Mouse (Mus musculus) intestine, embryonic 15.5 days (tissue): Measurements from ENCODE around the gene Sphk2. TPM values are rescaled to one million over a fixed set of nuclear protein-coding genes. Genes with fewer than 3 reads are reported as not detected.

Experiments
- ATAC-seq: fragments of 200-750 bp; cut with Nextera tagmentation; 2 replicates; pipeline ENCODE4 v1.8.0; 2017; ENCODE audit warnings: moderate TSS enrichment, moderate library complexity
- H3K27ac ChIP-seq: fragments of 300-500 bp; sonication (generic); 2 replicates; pipeline ENCODE4 v1.5.1; 2015; ENCODE audit warnings: mild to moderate bottlenecking, inconsistent platforms
- H3K27me3 ChIP-seq: fragments of 300-500 bp; sonication (generic); replicated peaks from 2 replicates; pipeline ENCODE4 v1.6.1; 2015; ENCODE audit warnings: inconsistent platforms
- H3K36me3 ChIP-seq: fragments of 300-500 bp; sonication (generic); 2 replicates; pipeline ENCODE4 v1.6.1; 2015; ENCODE audit warnings: inconsistent platforms
- H3K4me1 ChIP-seq: fragments of 300-500 bp; sonication (generic); replicated peaks from 2 replicates; pipeline ENCODE4 v1.6.1; 2015; ENCODE audit warnings: inconsistent platforms
- H3K4me2 ChIP-seq: fragments of 300-500 bp; sonication (generic); replicated peaks from 2 replicates; pipeline ENCODE4 v1.6.1; 2015; ENCODE audit warnings: mild to moderate bottlenecking, inconsistent platforms
- H3K4me3 ChIP-seq: fragments of 300-500 bp; sonication (generic); replicated peaks from 2 replicates; pipeline ENCODE4 v1.5.1; 2015; ENCODE audit warnings: inconsistent platforms
- H3K9ac ChIP-seq: fragments of 300-500 bp; sonication (generic); 2 replicates; pipeline ENCODE4 v1.6.1; 2015; ENCODE audit warnings: inconsistent platforms
- H3K9me3 ChIP-seq: fragments of 300-500 bp; sonication (generic); 2 replicates; pipeline ENCODE4 v1.6.1; 2016; ENCODE audit warnings: inconsistent platforms
- WGBS: fragments of 180-500 bp; shearing (Covaris S2); methylation state at CpG from one replicate; pipeline ENCODE4 v1.1.7; 2015; 5-methylcytosine and 5-hydroxymethylcytosine counted together
- polyA plus RNA-seq: library from polyadenylated mRNA; unstranded; fragments of >200 nt; fragmentation: Nextera tagmentation; extraction: Ambion mirVana; gene quantifications from 2 replicates; pipeline ENCODE4 v1.2.1, GENCODE M21; 2015

The Sphk2 gene
- polyA plus RNA-seq, 1 experiment from 2014 or later = 38.1 TPM

DNA sequence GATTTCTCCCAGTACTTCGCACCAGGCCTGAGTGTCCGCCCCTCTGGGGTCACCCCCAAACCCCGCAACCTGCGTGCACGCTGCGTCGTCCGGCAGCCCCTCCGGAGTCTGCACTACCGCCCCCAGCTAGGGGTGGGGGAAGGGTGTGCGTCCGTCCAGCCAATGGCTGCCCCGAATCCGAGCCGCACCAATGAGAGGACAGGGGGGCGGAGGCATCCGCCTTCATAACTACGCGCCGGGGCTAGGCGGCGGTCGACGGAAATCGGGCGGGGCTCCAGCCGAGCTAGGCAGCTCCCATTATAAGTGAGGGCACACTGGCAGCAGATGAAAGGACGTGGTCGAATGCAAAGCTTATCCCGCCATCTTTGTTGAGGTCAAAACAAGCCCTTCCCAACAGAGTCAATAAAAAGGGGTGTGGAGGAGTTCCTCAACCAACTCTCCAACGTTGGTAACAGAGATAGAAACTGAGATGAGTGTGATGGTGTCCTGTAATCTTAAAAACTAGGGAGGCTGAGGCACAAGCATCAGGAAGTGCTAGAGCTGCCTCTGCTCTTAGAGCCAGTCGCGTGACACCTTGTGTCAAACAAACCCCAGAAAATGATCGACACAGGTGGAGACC, 2.6 kb downstream of the Sphk2 start, which contains the start of gene Rpl18:
Gene Rpl18 (plus strand): TSS at position 368 of the 619 bp plus-strand sequence.
- WGBS = 5% methylated on average over 34 of the region's 34 CpGs
- peaks cover 59% of the 10 kb centered on the region for H3K4me1 ChIP-seq
- H3K9ac ChIP-seq = peak within 1 kb of the TSS; percentile 77
- no peaks in the 10 kb centered on the region for H3K9me3 ChIP-seq
- peak within 1 kb of the TSS; percentile 83 for H3K4me2 ChIP-seq
- peak within 1 kb of the TSS; percentile 95 for H3K27ac ChIP-seq
- no peaks in the 10 kb centered on the region for H3K27me3 ChIP-seq
- peak within 1 kb of the TSS; percentile 71 for H3K4me3 ChIP-seq
- H3K36me3 ChIP-seq = peaks cover 32% of the 10 kb centered on the region
- peak; percentile 89 for ATAC-seq

DNA sequence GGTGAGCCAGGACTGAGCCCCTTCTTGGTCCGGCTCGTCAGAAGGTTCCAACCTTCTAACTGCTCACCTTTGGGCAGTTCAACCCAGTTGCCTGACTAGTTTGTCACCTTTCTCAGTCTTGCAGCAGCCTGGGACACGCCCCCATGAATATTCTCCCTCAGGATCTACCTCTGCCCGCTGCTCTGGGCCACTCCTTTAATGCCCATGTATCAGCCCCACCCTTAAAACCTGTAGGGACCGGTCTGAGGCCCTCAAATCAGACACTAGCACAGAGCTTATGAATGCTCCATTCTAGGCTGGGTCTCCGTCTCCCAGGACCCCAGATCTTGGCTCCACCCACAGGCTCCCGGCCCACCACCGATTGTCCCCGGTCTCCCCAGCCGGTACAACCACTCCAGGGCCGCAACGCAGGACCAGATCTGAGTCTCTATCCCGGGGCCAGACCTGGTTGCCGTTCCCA, 3.1 kb downstream of the Sphk2 start:
- Histone ChIP-seq H3K27me3 (no peaks in the 10 kb centered on the region), H3K9ac (peak overlapping the region; percentile 72), H3K9me3 (no peaks in the 10 kb centered on the region), H3K4me3 (peak overlapping the region; percentile 71), H3K4me1 (peaks cover 59% of the 10 kb centered on the region), H3K4me2 (peak overlapping the region; percentile 83), H3K27ac (peak overlapping the region; percentile 95), H3K36me3 (peaks cover 27% of the 10 kb centered on the region)
- 5% methylated on average over 14 of the region's 14 CpGs for WGBS
- ATAC-seq = peak; percentile 77

DNA sequence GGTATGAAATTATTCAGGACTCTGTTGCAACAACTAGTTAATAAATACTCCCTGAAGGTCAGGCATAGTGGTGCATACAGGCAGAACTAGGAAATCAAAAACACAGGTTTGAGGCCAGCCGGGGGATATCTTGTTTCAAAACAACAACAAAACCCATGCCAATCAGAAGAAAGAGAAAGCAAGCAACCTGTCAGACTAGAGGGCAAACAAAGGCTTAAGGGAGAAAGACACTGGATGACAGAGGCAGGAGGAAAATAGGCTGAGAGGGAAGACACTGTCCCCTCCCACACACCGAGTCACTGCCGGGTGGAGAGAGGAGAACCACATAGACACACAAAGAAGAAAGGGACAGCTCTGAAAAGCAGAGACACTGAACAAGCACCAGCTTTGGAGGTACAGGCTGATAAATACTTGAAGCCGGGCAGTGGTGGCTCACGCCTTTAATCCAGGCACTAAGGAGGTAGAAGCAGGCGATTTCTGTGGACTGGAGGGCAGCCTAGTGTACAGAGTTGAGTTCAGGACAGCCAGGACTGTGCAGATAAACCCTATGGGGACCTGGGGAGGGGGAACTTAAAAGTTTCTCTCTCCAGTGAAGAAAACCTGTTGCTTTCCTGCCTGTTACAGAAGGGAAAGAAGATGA, 3.8 kb downstream of the Sphk2 start:
- Histone ChIP-seq H3K9me3 (no peaks in the 10 kb centered on the region), H3K27me3 (no peaks in the 10 kb centered on the region), H3K4me1 (peaks cover 57% of the 10 kb centered on the region), H3K9ac (peak overlapping the region; percentile 72), H3K36me3 (peaks cover 25% of the 10 kb centered on the region), H3K4me2 (peak overlapping the region; percentile 83), H3K4me3 (peak overlapping the region; percentile 71), H3K27ac (peak overlapping the region; percentile 95)
- 61% methylated on average over 6 of the region's 6 CpGs for WGBS
- no peak for ATAC-seq

DNA sequence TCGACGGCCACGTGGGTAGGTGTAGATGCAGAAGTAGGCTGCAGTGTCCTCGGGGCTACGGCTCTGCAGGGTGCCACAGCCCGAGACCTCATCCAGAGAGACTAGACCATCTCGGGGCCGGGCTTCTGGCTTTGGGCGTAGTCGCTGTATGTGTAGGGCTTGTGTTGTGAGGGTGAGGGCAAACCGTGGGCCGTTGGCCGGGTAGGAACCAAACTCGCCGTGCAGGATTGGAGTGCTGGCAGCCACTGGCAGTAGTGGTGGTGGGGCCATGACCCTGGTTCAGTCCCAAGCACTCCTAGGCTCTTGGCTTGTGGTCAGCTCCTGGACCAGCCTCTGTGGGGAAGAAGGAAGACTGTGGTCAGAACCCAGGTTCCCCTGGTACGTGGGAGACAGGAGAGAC, 4.4 kb downstream of the Sphk2 start:
- ATAC-seq = no peak
- H3K36me3 ChIP-seq = peaks cover 25% of the 10 kb centered on the region
- 84% methylated on average over 16 of the region's 16 CpGs for WGBS
- no peaks in the 10 kb centered on the region for H3K9me3 ChIP-seq
- peaks cover 59% of the 10 kb centered on the region for H3K4me1 ChIP-seq
- peak overlapping the region; percentile 71; the same call in 1 of the 2 replicates for H3K4me3 ChIP-seq
- H3K9ac ChIP-seq = peak overlapping the region; percentile 28; the same call in 1 of the 2 replicates
- H3K27me3 ChIP-seq = no peaks in the 10 kb centered on the region
- H3K4me2 ChIP-seq = peak overlapping the region; percentile 83
- peak overlapping the region; percentile 95 for H3K27ac ChIP-seq

DNA sequence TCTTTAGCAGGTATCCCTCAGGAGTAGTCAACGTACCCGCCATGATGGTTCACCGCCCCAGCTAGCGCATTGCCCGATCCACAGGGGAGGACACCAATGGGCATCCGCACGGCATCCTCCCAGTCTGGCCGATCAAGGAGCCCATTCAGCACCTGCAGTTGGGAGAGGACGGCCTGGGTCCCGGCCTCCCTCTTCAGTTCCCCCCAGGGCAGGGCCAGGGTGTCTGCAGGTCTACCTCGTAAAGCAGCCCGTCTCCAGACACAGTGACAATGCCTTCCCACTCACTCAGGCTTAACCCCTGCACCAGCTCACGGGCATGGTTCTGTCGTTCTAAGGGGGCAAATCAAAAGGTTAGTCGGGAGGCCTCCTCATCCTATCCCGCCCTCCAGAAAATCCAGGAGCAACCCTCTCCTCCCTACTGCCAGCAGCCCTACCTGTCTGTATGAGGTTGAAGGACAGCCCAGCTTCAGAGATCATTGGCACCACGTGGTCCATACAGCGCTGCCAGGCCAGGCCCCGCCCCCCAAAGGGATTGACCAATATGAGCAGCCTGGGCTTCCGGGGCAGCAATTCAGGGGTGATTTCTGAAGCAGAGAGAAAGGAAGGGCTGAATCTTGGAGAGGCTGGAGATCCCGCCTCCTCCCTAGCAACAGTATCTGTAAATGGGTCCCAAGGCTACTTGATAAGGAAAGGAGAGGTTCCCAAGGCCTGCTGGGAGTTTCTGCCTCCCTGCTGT, 5.6 kb downstream of the Sphk2 start:
- Histone ChIP-seq H3K27me3 (no peaks in the 10 kb centered on the region), H3K4me3 (no peak overlapping the region), H3K9ac (no peak overlapping the region), H3K27ac (peak overlapping the region; percentile 95; the same call in 1 of the 2 replicates), H3K4me1 (peaks cover 70% of the 10 kb centered on the region), H3K9me3 (no peaks in the 10 kb centered on the region), H3K36me3 (peaks cover 25% of the 10 kb centered on the region), H3K4me2 (peak overlapping the region; percentile 45)
- 76% methylated on average over 20 of the region's 21 CpGs for WGBS
- peak; percentile 47 for ATAC-seq

DNA sequence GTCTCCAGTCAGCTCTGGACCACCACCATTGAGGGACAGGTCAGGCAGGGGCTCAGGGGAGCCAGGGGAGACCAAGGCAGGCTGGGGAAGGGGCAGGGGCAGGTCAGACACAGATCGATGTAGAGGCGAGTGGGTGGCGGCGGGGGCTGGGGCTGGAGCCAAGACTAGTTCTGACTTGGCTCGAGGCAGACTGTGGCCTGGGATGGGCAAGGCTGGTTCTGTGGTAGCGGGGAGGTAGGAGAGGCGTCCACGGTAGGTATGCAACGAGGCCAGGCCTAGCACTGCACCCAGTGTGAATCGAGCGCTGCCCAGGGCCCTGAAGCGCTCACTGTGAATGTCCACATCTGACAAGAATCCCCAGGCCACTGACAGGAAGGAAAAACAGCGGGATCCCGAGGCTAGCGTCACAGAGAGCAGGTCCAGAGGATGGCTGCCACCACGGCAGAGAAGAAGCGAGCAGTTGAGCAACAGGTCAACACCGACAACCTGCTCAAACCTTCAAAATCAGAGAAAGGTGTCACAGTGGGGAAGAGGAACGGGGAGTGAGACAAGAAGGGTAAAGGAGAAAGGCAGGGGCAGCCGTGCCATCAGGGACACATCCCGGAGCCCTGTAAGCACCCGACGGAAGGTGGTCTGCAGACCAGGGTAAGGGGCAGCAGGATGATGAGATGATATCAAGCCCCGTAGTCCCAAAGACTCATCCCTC, 6.3 kb downstream of the Sphk2 start:
- Histone ChIP-seq H3K4me1 (peaks cover 70% of the 10 kb centered on the region), H3K27ac (peak overlapping the region; percentile 29; the same call in 1 of the 2 replicates), H3K9ac (no peak overlapping the region), H3K4me2 (peak overlapping the region; percentile 45), H3K36me3 (peaks cover 25% of the 10 kb centered on the region), H3K4me3 (no peak overlapping the region), H3K27me3 (no peaks in the 10 kb centered on the region), H3K9me3 (no peaks in the 10 kb centered on the region)
- ATAC-seq = no peak
- WGBS = 88% methylated on average over 24 of the region's 24 CpGs

DNA sequence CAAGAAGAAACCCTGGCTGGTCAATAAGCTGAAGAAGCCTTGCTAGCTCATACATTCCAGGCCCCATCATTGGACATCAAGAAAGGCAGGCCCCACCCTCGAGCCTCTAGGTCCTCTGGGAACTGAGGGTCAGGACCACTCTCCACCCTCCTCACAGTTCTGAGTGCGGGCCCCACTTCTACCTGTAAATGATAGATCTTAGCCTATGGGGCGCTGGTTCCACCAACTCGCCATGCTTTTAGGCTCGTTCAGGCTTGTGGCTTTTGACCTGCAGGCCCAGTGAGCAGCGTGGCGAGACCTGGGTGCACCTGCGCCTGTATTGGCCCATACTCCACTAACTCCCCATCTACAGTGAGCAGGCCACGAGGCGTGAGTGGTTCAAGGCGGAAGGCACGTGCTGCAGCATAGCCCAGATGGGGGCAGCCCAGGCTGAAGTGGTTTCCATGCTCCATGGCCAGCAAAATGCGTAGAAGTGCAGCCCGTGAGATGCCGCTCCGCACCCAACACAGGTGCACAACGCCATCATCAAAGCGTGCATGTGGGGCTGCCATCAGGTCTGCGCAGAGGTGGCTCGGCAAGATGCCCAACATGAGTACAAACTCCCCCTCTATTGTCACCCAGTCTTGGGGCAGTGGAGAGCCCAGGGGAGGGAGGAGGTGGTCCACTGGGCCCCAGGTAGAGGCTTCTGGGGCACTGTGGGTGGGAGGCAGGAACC, 7.2 kb downstream of the Sphk2 start:
- Histone ChIP-seq H3K9ac (no peak overlapping the region), H3K27ac (no peak overlapping the region; the same call in 1 of the 2 replicates), H3K9me3 (no peaks in the 10 kb centered on the region), H3K4me1 (peaks cover 70% of the 10 kb centered on the region), H3K27me3 (no peaks in the 10 kb centered on the region), H3K4me3 (no peak overlapping the region), H3K4me2 (no peak overlapping the region), H3K36me3 (peaks cover 25% of the 10 kb centered on the region)
- WGBS = 92% methylated on average over 20 of the region's 20 CpGs
- no peak for ATAC-seq

DNA sequence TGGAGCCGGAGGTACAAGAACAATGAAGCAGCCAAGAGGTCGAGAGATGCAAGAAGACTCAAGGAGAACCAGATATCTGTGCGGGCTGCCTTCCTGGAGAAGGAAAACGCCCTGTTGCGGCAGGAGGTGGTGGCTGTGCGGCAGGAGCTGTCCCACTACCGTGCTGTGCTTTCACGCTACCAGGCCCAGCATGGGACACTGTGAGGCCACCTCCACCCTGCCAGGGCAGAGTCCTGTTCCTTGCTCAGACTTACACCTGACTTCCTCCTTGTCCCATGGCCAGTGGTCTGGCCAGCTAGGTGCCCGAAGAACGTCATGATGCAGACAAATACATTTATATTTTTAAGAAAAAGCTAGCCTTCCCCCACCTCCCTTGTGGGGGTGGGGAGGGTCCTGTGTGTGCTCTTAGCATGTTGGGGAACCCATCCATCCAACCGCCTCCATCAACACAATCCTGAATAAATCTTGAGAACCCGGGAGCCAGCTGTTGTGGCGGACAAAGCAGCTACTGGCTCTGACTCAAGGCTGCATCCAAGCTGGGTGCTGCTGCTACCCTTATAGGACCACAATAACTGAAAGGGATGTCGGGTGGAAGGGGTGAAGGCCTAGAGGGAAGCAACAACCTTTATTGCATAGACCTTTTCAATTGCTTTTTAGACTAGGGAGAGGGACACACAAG, 8.0 kb downstream of the Sphk2 start:
- 70% methylated on average over 14 of the region's 14 CpGs for WGBS
- Histone ChIP-seq H3K9me3 (no peaks in the 10 kb centered on the region), H3K4me3 (no peak overlapping the region), H3K27ac (peak overlapping the region; percentile 30; the same call in 1 of the 2 replicates), H3K27me3 (no peaks in the 10 kb centered on the region), H3K36me3 (peaks cover 25% of the 10 kb centered on the region), H3K9ac (no peak overlapping the region), H3K4me2 (no peak overlapping the region), H3K4me1 (peaks cover 72% of the 10 kb centered on the region)
- no peak for ATAC-seq

DNA sequence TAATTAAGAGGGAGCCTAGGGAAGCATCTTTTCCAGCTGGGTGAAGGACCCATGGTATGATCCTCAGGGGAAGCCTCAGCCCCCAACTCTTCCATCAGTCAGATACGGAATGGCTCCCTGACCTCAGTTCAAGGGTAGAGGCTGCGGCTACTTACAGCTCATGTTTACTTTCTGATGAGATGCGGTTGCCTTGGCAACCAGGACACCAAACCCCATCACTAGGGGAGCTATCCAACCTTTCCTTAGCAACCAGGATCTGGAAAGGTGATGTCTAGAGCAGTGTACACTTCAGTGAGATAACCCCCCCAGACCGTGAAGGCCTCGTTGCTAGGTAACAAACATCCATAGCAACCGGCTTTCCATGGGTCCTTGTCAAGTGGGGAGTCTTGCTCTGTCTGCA, 8.8 kb downstream of the Sphk2 start:
- Histone ChIP-seq H3K9me3 (no peaks in the 10 kb centered on the region), H3K9ac (no peak overlapping the region), H3K4me1 (peaks cover 66% of the 10 kb centered on the region), H3K4me2 (peak overlapping the region; percentile 99; the same call in 1 of the 2 replicates), H3K27me3 (no peaks in the 10 kb centered on the region), H3K27ac (0 out of 2 replicates have a peak overlapping the region, but pooled peaks have one; percentile 83), H3K36me3 (peaks cover 25% of the 10 kb centered on the region), H3K4me3 (no peak overlapping the region)
- ATAC-seq = no peak
- WGBS = 41% methylated on average over 6 of the region's 6 CpGs

DNA sequence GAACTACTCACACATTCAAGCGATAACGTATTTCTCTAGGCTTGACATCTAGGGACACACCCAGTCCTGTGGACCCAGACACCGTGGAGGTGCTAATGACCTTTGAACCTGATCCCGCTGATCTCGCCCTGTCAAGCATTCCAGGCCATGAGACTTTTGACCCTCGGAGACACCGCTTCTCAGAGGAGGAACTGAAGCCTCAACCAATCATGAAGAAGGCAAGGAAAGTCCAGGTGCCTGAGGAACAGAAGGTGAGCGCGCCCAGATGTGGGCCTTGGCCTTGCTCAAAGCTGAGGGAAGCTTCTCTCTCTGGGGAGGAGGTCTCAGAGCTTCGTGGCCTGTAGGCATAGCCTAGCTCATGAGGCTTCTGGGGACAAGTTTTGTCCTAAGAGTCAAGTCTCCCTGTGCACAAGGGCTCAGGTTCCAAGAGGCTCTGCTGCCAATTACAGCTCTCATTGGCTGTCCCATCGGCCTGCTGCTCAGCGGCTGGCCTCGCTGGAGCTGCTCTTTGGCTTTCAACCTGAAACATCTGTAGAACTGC, 9.5 kb downstream of the Sphk2 start:
- ATAC-seq = peak; percentile 11
- Histone ChIP-seq H3K9ac (no peak overlapping the region), H3K27me3 (no peaks in the 10 kb centered on the region), H3K4me1 (peaks cover 68% of the 10 kb centered on the region), H3K27ac (peak overlapping the region; percentile 83), H3K9me3 (no peaks in the 10 kb centered on the region), H3K4me3 (no peak overlapping the region), H3K4me2 (peak overlapping the region; percentile 99), H3K36me3 (peaks cover 23% of the 10 kb centered on the region)
- WGBS = 28% methylated on average over 13 of the region's 13 CpGs
